Mouse (Mus musculus): ENCODE data around the gene Ankib1.
"Not testable (repeated sequence)": the region's sequence is repeated elsewhere in the genome, so short reads cannot be mapped to it uniquely, and the experiment has no call there.

DNA sequence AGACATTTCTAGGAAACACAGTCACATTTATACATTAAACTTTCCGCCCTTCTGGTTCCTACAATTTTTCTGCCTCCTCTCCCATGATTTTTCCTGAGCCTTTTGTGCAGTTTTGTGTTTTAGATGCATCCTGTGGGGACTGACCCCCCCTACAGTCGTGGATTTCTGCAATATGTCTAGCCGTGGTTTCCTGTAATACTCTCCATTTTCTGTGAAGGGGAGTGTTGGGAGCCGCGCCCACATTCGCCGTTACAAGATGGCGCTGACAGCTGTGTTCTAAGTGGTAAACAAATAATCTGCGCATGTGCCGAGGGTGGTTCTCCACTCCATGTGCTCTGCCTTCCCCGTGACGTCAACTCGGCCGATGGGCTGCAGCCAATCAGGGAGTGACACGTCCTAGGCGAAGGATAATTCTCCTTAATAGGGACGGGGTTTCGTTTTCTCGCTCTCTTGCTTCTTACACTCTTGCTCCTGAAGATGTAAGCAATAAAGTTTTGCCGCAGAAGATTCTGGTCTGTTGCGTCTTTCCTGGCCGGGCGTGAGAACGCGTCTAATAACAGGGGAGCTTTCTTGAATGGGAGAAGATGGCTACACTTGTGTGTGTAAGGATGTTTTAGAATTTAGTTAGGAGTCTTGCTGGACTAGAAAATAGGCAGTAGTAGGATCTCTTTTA lies 149.7 kb downstream of the Ankib1 start:
- not testable (repeated sequence) for TF ChIP-seq CTCF (conservative IDR thresholded peaks at IDR 0.05; ENCODE audit: low read length); POU5F1 (IDR thresholded peaks at IDR 0.05; ENCODE audit: borderline replicate concordance, low read length); NANOG (IDR thresholded peaks at IDR 0.05; ENCODE audit: borderline replicate concordance, low read length)

Measured in E14TG2a.4 (cell line).